Mouse (Mus musculus) gastrocnemius, postnatal 25 days (tissue): ENCODE measurements around the gene Tax1bp3. TPM values are rescaled to one million over a fixed set of nuclear protein-coding genes. Genes with fewer than 3 reads are reported as not detected.

Experiments
- DNase-seq: peaks from one replicate; pipeline ENCODE4 v3.0.0; 2022
- total RNA-seq, 2 experiments: library from RNA; stranded (reverse); gene quantifications; 1 replicate in 1 of 2; 2 replicates in 1 of 2; pipeline ENCODE4 v1.2.3; 2021

The Tax1bp3 gene
- total RNA-seq, 2 experiments from 2014 or later, result 10.1 to 15.2 TPM

GRCm38 (mm10) chr11:73230081-73230480 lies 53.2 kb downstream of the Tax1bp3 start:
- no peak for DNase-seq

- no peak for DNase-seq
Measured at GRCm38 (mm10) chr11:73232513-73232912, 55.6 kb downstream of the Tax1bp3 start.

Other genes starting within 250 kb of the Tax1bp3 start
- gene Atp2a3, start 215.9 kb upstream of the Tax1bp3 start, total RNA-seq, result 10 to 100 TPM in 1 of 2 experiments, 1 to 10 TPM in 1; 7.2 to 12.9 TPM
- gene P2rx1, start 178.0 kb upstream of the Tax1bp3 start, total RNA-seq, result 1 to 10 TPM in 1 of 2 experiments, under 1 TPM in 1; 0.31 to 1.6 TPM
- gene Camkk1, start 158.1 kb upstream of the Tax1bp3 start, total RNA-seq, result 1 to 10 TPM in 1 of 2 experiments, under 1 TPM in 1; 1.00 to 1.2 TPM
- gene Ncbp3, start 129.3 kb upstream of the Tax1bp3 start, total RNA-seq, result 1 to 10 TPM; 2.8 to 3.1 TPM
- under 1 TPM; 0.11 to 0.15 TPM for gene Itgae, start 86.5 kb upstream of the Tax1bp3 start, total RNA-seq
- under 1 TPM; 0.10 to 0.38 TPM for gene Haspin, start 38.8 kb upstream of the Tax1bp3 start, total RNA-seq
- 1 to 10 TPM; 8.7 to 9.7 TPM for gene P2rx5, start 16.7 kb upstream of the Tax1bp3 start, total RNA-seq
- 10 to 100 TPM; 77.8 to 87.8 TPM for gene Emc6, start within 50 bp of the Tax1bp3 start, total RNA-seq
- 1 to 10 TPM; 5.6 to 7.4 TPM for gene Ctns, start 22.0 kb downstream of the Tax1bp3 start, total RNA-seq
- gene Shpk, start 22.4 kb downstream of the Tax1bp3 start, total RNA-seq, result 1 to 10 TPM in 1 of 2 experiments, under 1 TPM in 1; 0.59 to 1.0 TPM
- under 1 TPM in 1 of 2 experiments, not detected in 1; 0.21 TPM for gene Trpv1, start 57.2 kb downstream of the Tax1bp3 start, total RNA-seq
- under 1 TPM in 1 of 2 experiments, not detected in 1; 0.05 TPM for gene Trpv3, start 90.3 kb downstream of the Tax1bp3 start, total RNA-seq
- 1 to 10 TPM; 1.8 to 4.8 TPM for gene Aspa, start 152.5 kb downstream of the Tax1bp3 start, total RNA-seq
- gene Gm49340, start 152.7 kb downstream of the Tax1bp3 start, total RNA-seq, result not detected
- not detected for gene Spata22, start 152.7 kb downstream of the Tax1bp3 start, total RNA-seq
- gene Olfr20, start 173.7 kb downstream of the Tax1bp3 start, total RNA-seq, result not detected
- gene Olfr376, start 194.2 kb downstream of the Tax1bp3 start, total RNA-seq, result not detected
- not detected for gene Olfr1, start 222.5 kb downstream of the Tax1bp3 start, total RNA-seq